Mouse (Mus musculus): Measurements from ENCODE around the gene Mtfr2. TPM values are rescaled to one million over a fixed set of nuclear protein-coding genes. Genes with fewer than 3 reads are reported as not detected.
A peak's percentile ranks its signal among the peaks of the same experiment; 100 is the strongest.

Mtfr2 gene
- total RNA-seq (2021) = 1 to 10 TPM in 1 of 2 experiments, under 1 TPM in 1; 0.84 to 1.1 TPM

- intact Hi-C loops (cut with DNase I) = no loop called here
- peak; percentile 94 to 95 for DNase-seq (ENCODE audit: extremely low spot score in 1 of 2, low spot score in 2 of 2)
These were observed at the start of gene Mtfr2 for GRCm38 (mm10) chr10:20347285-20348214. Gene Mtfr2 (plus strand): TSS chr10:20347770.

DNA sequence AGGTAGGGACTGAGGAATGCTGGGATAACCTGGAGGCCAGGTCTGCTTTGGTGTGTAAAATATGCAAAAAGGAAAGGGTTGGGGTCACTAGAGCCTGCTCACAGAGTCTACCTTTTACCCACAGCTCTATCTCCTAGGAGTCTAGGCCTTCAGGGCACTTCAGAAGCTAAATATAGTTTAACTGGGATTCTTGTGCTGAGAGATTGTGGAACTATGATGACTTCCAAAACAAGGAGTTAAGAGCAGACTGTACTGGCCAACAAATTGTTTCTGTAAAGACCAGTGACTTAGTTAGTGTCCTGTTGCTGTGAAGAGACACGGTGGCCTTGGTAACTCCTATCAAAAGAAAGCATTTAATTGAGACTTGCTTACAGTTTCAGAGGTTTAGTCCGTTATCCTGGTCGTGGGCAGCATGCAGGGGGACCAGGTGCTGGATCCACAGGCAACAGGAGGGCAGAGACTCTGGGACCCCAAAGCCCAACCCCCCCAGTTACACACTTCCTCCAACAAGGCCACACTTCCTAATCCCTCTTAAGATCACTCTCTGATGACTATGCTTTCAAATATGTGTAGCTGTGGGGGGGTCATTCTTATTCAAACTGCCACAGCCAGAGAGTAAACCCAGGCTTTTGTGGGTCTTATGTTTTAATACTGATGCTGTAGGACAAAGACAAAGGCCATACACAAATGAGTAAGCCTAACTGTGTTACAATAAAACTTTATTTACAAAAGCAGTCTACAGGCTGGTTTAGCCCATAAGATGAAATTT, 49.2 kb upstream of the Mtfr2 start:
- intact Hi-C loops (cut with DNase I) = no loop called here

GRCm38 (mm10) chr10:20299114-20299513, 48.5 kb upstream of the Mtfr2 start:
- DNase-seq (ENCODE audit: extremely low spot score in 1 of 2, low spot score in 2 of 2) = no peak
- intact Hi-C loops (cut with DNase I) = no loop called here

More for the DNA sequence above, 49.2 kb upstream of the Mtfr2 start:
- no peak for DNase-seq (ENCODE audit: extremely low spot score in 1 of 2, low spot score in 2 of 2)

DNA sequence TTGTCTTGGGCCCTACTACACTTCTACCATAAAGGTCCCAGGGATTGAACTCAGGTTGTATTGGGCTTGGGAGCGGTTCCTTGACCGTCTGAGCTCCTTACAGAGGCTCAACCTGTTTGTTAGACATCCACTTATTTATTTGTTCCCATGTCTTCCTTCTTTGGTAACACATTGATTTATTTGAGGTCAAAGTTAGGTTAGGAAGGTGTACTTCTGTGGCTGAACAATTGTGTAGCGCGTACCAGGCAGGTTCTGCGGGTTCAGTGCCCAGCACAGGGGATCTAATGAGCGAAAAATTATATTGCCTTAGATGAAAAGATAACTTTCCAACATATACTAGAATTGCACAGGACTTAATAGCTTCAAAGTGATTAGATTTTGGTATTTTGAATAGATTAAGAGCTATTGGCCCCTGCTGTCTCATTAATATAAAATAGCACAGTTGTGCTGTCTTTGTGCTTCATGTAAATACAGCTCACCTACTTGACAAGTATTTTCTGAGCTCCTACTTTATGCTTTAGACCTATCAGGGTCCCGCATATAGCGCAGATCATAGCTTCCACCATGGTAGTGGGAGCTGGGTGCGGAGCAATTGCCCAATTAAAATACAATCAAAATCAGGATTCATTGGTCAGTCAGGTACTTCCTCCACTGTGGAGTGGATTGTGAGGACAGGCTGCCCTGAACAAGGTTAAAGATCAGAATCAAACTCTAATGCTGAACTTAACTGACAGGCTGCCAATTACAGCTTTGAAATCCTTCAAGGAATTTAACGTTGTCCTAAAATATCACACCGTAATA, 36.4 kb upstream of the Mtfr2 start:
- no peak for DNase-seq (ENCODE audit: extremely low spot score in 1 of 2, low spot score in 2 of 2)
- intact Hi-C loops (cut with DNase I) = no loop called here

- DNase-seq (ENCODE audit: extremely low spot score in 1 of 2, low spot score in 2 of 2) = peak; percentile 99 to 100
- intact Hi-C loops (cut with DNase I) = no loop called here
These were observed 35.4 kb upstream of the Mtfr2 start, which contains the start of gene Bclaf1 for GRCm38 (mm10) chr10:20311918-20312735. Gene Bclaf1 (plus strand): TSS chr10:20312469.

DNA sequence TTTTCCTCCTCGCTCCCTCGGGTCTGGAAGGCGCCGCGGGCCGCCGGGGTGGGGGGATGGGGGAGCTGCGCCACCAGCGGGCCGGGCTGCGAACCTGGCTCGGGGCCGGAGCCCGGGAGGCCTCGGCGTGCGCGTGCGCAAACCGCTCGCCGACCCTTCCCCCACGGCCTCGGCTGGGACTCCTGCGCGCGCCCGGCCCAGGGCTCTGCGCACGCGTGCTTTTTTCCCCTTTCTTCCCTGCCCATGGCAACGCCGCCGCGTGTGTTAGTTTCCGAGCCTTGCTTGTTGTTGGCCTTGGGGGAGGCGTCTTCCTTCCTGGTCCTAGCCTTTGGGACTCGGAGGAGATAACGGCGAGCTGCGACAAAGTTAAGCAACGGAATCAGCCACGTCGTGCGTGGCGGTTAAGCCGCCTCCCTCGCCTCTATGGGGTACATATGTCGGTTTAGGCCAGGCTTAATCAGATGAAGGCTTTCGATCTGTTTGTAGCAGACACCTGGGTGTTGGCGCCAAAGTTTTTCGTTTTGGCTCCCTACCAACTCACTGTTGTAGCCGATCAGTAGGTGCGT, 34.8 kb upstream of the Mtfr2 start:
- intact Hi-C loops (cut with DNase I) = no loop called here
- DNase-seq (ENCODE audit: extremely low spot score in 1 of 2, low spot score in 2 of 2) = peak; percentile 86 to 96

GRCm38 (mm10) chr10:20313447-20313846, 34.1 kb upstream of the Mtfr2 start:
- no peak for DNase-seq (ENCODE audit: extremely low spot score in 1 of 2, low spot score in 2 of 2)
- intact Hi-C loops (cut with DNase I) = no loop called here

GRCm38 (mm10) chr10:20313941-20314340, 33.6 kb upstream of the Mtfr2 start:
- intact Hi-C loops (cut with DNase I) = no loop called here
- no peak for DNase-seq (ENCODE audit: extremely low spot score in 1 of 2, low spot score in 2 of 2)

DNA sequence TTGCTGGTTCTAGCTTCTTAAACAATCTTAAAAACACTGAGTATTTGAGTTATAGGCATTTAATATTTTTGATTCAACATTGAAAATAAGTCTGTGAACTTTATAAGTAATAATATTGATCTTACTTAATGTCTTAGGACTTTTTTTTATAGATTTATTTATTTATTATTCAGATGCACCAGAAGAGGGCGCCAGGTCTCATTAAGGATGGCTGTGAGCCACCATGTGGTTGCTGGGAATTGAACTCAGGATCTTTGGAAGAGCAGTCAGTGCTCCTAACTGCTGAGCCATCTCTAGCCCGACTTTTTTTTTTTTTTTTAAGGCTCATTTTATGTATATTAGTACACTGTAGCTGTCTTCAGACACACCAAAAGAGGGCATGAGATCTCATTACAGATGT, 32.8 kb upstream of the Mtfr2 start:
- no peak for DNase-seq (ENCODE audit: extremely low spot score in 1 of 2, low spot score in 2 of 2)
- intact Hi-C loops (cut with DNase I) = no loop called here

- DNase-seq (ENCODE audit: extremely low spot score in 1 of 2, low spot score in 2 of 2) = no peak
- intact Hi-C loops (cut with DNase I) = no loop called here
These were observed 30.1 kb upstream of the Mtfr2 start for GRCm38 (mm10) chr10:20317466-20317865.

DNA sequence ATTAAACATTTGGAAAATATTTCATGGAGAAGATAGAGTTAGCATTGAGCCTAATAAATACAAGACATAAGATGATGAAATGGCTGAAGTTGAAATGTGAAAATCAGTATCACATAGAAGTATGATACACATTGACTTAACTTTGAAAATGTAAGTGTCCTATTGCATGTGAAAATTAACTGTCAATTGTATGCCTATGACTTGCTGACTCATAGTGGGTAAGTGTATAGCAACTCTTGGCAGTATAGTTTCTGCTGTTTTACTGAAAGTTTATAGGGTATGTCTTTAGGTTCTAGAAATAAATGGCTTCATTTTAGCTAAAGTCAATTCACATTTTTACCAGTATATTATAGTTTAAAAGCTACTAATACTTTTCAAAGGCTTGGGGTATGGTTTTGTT, 21.3 kb upstream of the Mtfr2 start:
- intact Hi-C loops (cut with DNase I) = loop anchor here (5.0 kb wide), 1 partner anchor 641 kb away; no protein-coding TSS in a partner anchor
- DNase-seq (ENCODE audit: extremely low spot score in 1 of 2, low spot score in 2 of 2) = no peak

DNA sequence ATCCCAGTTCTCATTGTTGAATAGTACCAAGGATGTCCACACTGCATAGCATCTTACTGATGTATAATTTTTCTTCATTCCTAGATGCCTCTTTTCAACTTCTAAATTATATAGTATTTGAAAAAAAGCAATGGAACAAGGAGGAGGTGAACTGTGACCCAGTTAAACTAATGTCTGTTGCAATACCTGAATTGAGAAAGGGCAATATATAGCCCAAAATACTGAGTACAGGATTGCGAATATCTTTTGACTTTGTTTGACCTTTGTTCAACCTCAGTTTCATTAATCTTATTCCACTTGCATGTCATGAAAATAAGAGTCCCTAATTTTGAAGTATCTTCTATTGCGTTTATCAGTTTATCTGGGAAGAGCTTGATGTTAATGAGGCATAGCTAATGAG, 16.3 kb upstream of the Mtfr2 start:
- DNase-seq (ENCODE audit: extremely low spot score in 1 of 2, low spot score in 2 of 2) = no peak
- intact Hi-C loops (cut with DNase I) = no loop called here

DNA sequence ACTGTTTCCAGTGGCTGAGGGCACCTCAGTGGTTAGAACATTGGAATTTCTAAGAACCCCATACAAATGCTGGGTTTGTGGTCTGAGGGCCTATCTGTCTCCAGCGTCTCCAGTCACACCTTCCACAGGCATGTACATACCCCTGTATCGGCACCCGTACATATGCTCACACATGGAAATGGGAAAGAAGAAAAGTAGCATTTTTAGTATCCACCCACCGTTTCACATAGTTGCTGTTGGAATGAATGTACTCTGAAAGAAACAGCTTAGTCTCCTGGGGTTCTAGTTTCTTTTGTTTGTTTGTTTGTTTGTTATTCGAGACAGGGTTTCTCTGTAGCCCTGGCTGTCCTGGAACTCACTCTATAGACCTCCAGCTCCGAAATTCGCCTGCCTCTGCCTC, 9.7 kb upstream of the Mtfr2 start:
- DNase-seq (ENCODE audit: extremely low spot score in 1 of 2, low spot score in 2 of 2) = no peak
- intact Hi-C loops (cut with DNase I) = no loop called here

DNA sequence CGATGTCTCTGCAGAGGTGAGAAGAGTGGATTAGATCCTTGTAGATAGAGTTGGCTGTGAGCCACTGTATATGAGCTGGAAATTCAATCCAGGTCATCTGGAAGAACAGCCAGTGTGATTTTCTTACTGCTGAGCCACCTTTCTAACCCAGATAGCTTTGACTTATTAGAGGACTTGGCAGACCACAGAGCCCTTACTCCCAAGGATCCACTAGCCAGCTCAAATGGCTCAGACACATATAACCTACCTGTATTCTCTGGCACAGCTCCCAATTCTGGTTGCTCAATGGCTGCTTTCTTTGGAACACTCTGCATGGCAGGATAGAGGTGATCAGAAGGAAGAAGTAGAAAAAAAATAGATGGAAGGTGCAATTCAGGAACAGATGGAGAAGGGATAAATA, 1.8 kb upstream of the Mtfr2 start:
- intact Hi-C loops (cut with DNase I) = no loop called here
- no peak for DNase-seq (ENCODE audit: extremely low spot score in 1 of 2, low spot score in 2 of 2)

GRCm38 (mm10) chr10:20348894-20349293, 1.3 kb downstream of the Mtfr2 start:
- DNase-seq (ENCODE audit: extremely low spot score in 1 of 2, low spot score in 2 of 2) = no peak
- intact Hi-C loops (cut with DNase I) = no loop called here

DNA sequence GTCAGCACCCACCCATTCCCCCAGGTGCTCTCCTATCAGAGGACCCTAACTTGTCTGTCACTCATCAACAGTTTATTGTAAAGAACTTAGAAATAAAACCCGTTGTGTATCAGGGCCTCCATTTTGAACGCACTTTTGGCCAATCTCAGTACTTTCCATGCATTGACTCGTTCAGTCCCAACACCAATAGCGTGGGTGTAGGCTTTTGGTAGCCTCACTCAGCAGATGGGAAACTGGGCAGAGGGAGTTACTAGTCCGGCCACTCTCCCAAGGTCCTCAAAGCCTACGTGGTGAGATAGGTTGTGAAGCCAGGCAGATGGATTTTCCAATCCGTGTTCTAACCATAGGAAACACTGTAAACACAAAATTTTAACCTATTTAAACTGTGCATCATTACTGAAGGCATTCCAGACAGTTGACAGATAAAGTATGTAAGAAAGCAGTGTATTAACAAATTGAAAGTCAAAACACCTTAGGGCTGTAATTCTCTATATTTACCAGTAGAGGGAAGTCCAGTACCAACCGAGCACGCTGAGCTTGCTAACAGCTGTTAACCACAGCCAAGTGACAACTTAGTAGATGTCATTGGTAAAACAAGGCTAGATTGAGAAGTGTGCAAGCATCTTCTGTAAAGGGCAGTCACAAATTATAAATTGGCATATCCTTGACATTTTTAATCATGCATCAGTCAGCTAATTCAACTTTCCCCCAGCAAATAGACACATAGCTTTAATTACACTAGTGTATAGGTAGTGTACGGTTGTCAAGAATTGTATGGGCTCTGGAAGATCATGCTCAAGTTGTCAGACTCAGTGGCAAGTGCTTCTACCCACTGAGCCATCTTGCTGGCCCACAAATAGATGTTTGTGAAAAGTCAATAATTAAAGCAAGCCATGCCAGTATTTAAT, 14.2 kb downstream of the Mtfr2 start:
- no peak for DNase-seq (ENCODE audit: extremely low spot score in 1 of 2, low spot score in 2 of 2)

More for the DNA sequence above, 14.2 kb downstream of the Mtfr2 start:
- intact Hi-C loops (cut with DNase I) = loop anchor here (5.0 kb wide), 2 partner anchors 566 to 586 kb away; no protein-coding TSS in a partner anchor
